Mouse (Mus musculus) adrenal gland, postnatal 25 days (tissue): ENCODE measurements around the gene Olfr47. TPM values are rescaled to one million over a fixed set of nuclear protein-coding genes. Genes with fewer than 3 reads are reported as not detected.
"Not testable (repeated sequence)": the region's sequence is repeated elsewhere in the genome, so short reads cannot be mapped to it uniquely, and the experiment has no call there.

Experiments
- DNase-seq: peaks from one replicate; pipeline ENCODE4 v3.0.0; 2021; ENCODE audit warnings: mixed read lengths
- long read RNA-seq: library from polyadenylated mRNA; stranded (forward); transcript quantifications from one replicate; pipeline ENCODE4 v2.0.0, GENCODE M21; 2021
- total RNA-seq: library from RNA; stranded (reverse); gene quantifications from 2 replicates; pipeline ENCODE4 v1.2.3, GENCODE M21; 2021

Olfr47 gene
- not detected in 2 replicates for total RNA-seq
- long read RNA-seq: 0 reads

GRCm38 (mm10) chr6:43231255-43231654 is at the start of gene Olfr47:
Gene Olfr47, plus strand, starts transcription at chr6:43231529.
- DNase-seq: not testable (repeated sequence)

- DNase-seq: no peak
These were observed 40.3 kb upstream of the Olfr47 start for GRCm38 (mm10) chr6:43190986-43191385.

GRCm38 (mm10) chr6:43196781-43197180 is 34.5 kb upstream of the Olfr47 start, which contains the start of gene Olfr435:
Gene Olfr435, plus strand, starts transcription at chr6:43197146.
- DNase-seq: no peak

- no peak for DNase-seq
These were observed 33.2 kb upstream of the Olfr47 start for GRCm38 (mm10) chr6:43198094-43198493.

- DNase-seq: no peak
These were observed 28.5 kb upstream of the Olfr47 start for GRCm38 (mm10) chr6:43202786-43203185.

- DNase-seq: no peak
These were observed 26.0 kb upstream of the Olfr47 start for GRCm38 (mm10) chr6:43205355-43205754.

- DNase-seq: not testable (repeated sequence)
These were observed 18.5 kb upstream of the Olfr47 start, which contains the start of gene Olfr434 for GRCm38 (mm10) chr6:43212873-43213272. Gene Olfr434, plus strand, starts transcription at chr6:43213021.

- no peak for DNase-seq
These were observed 10.7 kb downstream of the Olfr47 start for GRCm38 (mm10) chr6:43242061-43242460.

DNA sequence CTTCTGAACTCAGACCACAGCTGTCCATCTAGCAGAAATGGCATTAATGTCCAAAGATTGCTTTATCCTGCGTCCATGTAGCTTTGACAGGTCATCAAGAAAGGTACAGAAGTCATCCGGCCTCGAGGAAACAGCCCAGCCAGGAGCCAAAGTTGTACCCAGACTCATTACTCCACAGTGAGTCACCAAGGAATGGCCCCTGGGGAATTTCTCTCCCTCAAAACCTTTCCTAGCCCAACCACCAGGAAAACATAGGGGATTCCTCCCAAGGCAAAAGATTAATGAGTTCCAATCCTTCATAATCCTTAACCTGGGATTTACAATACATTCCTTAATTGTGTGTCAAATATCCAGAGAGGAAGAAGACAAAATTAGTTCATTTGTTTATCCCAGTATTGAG is 16.1 kb downstream of the Olfr47 start:
- no peak for DNase-seq

DNA sequence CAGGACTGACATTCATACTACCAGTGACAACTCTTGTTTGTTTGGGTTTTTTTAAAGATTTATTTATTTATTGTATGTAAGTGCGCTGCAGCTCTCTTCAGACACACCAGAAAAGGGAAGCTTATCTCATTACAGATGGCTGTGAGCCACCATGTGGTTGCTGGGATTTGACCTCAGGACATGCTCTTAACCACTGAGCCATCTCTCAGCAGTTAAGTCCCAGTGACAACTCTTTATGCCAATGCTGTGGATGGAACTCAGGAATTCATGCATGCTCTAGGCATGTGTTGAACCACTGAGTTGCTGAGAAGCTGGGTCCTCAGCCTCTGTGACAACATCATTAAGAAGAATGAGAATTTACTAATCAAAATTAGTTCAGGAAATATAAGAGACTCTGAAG is 21.7 kb downstream of the Olfr47 start:
- no peak for DNase-seq

DNA sequence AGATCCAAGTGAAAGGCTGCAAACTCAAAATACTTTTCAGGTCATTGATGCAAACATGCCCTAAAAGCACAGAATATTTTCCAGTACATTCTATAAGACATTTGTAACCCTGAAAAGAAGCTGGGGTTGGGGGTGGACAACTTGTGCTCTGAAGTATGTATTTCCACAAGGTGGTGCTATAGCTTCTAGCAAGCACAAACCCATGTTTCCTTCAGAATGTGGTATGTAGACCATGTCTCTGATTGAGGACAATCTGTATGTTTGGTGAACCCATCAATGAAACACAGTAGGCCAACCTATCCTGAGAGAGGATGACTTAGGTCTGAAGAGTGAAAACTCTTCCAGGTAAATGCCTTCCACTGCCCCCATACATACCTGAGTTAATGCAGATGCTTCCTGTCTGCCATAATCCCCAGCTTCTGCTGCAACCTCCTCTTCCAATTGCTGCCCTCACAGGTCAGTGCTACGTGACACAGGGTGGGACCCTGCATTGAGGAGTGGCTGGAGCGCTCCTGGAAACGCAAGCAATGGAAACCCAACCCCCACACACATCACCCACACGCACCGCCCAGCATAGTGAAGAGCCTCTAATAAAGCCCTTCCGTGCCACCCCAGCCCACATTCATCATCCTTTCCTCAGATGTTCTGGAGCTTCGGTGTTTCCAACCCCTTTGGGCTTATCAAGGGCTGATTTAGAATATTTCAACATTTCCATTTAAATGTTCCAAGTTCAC is 23.0 kb downstream of the Olfr47 start:
- no peak for DNase-seq

GRCm38 (mm10) chr6:43260756-43261155 is 29.4 kb downstream of the Olfr47 start:
- DNase-seq: no peak

- peak; percentile 62 for DNase-seq
These were observed 34.2 kb downstream of the Olfr47 start, which contains the start of gene Arhgef5 for GRCm38 (mm10) chr6:43265363-43266041. Gene Arhgef5, plus strand, starts transcription at chr6:43265582.

DNA sequence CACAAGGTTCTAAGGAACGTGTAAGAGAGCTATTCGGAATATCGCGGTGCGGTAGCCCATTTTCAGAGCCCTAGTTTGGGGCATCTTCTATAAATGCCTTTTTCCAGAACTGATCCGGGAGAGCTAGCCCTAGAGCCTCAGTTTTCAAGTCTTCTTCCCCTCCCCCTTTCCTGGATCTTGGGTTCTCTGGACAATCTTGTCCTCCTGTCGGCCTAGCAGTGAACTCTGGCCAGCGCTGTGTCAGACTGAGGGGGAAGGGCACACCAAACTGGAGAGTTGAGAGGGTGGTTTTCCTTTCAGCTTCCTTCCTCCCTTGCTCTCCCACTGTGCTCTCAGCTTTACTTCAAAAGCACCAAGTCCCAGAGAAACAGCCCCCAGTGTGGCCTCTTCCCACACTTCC is 35.0 kb downstream of the Olfr47 start:
- peak; percentile 27 for DNase-seq

DNA sequence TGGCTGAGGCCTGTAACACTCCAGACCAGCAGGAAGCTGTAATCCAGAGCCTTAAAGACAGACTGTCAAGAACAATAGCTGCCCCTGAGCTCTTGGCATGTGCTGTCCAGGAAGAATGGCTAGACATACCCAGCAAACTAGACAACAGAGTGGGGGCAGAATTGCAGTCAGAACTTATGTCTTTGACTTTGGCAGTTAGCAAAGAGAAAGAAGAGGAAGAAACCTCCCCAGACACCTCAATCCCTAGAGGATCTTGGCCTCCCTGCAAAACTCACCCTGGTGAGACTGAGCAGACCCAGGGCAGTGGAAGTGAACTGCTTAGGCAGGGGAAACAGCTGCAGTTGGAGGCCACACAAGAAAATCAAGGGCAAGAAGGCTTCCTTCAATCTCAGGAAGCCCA is 41.3 kb downstream of the Olfr47 start:
- DNase-seq: no peak

DNA sequence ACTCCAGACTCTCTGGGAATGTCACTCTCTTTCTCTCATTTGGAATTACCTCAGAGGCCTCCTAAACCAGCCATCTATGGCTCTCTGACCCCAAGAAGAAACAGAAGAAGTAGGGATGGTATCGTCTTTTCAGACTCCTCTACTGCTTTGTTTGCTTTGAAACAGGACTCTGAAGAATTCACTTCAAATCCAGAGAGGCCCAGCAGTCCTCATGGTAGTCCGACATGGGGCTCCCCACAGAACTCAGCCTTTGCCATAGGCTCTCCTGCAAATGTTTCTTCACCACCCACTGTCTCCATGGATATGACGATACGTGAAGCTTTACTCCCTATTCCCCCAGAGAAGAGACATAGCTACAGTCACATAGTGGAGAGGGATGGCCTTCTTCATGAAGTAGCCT is 42.8 kb downstream of the Olfr47 start:
- no peak for DNase-seq

DNA sequence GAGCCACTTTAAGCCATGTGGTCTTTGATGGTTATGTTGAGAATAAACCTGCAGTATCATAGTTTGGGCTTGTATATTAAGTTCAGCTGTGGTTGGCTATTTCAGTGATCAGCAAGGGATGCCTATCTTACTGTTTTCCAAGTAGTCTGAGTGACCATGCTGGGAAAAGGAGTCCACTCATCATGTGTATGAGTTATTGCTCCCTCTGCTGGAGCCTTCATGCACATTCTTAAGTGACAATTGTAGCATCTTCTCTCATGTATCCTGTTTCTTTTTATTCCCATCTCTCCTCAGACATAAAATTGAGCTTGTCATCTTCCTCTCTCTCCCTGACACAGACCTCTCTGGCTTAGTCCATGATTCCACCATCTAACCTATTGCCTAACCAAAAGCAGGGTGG is 46.9 kb downstream of the Olfr47 start:
- DNase-seq: no peak

DNA sequence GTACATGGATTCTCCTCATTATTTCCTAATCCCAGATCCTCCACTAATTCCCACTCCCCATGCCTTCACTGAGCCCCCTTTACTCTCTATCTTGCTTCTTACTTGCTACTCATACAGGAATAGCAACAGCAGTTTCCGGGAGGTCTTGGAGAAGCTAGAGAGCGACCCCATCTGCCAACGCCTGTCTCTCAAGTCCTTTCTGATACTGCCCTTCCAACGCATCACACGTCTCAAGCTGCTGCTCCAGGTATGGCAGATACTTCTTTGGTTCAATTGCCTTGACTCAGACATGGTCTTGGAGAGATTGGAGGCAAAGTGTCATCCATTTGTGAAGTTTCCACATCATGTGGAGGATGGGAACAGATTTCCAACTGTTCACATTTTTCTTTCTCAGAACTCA is 49.2 kb downstream of the Olfr47 start:
- DNase-seq: no peak

Other genes starting within 250 kb of the Olfr47 start
- not detected in 2 replicates for gene Olfr441, start 125.2 kb upstream of the Olfr47 start, total RNA-seq
- gene Olfr237-ps1, start 85.0 kb upstream of the Olfr47 start, total RNA-seq: not detected in 2 replicates
- gene Olfr437, start 68.2 kb upstream of the Olfr47 start, total RNA-seq: not detected in 2 replicates
- gene Olfr13, start 59.4 kb upstream of the Olfr47 start, total RNA-seq: not detected in 2 replicates
- gene Olfr435, start 34.4 kb upstream of the Olfr47 start, total RNA-seq: not detected in 2 replicates
- gene Olfr434, start 18.5 kb upstream of the Olfr47 start, total RNA-seq: not detected in 2 replicates
- gene Arhgef5, start 34.1 kb downstream of the Olfr47 start, total RNA-seq: 21.9 and 22.2 TPM in 2 replicates
- not detected in 2 replicates for gene Nobox, start 78.0 kb downstream of the Olfr47 start, total RNA-seq